Mouse (Mus musculus): ENCODE results near the gene Vmn1r20.
"Not testable (repeated sequence)": the region's sequence is repeated elsewhere in the genome, so short reads cannot be mapped to it uniquely, and the experiment has no call there.

Gene Vmn1r20

GRCm38 (mm10) chr6:57428630-57429029, at the start of gene Vmn1r20:
Gene Vmn1r20 (plus strand): TSS chr6:57428930.
- DNase-seq = no peak

- no peak for DNase-seq
Measured at GRCm38 (mm10) chr6:57395683-57396082, 33.0 kb upstream of the Vmn1r20 start, which contains the start of gene Vmn1r18. Gene Vmn1r18 (minus strand): TSS chr6:57395783.

GRCm38 (mm10) chr6:57403480-57403879, 25.2 kb upstream of the Vmn1r20 start, which contains the start of gene Vmn1r19:
Gene Vmn1r19 (plus strand): TSS chr6:57403780.
- DNase-seq = not testable (repeated sequence)

- no peak for DNase-seq
Measured at GRCm38 (mm10) chr6:57431196-57431595, 2.5 kb downstream of the Vmn1r20 start.

GRCm38 (mm10) chr6:57468161-57468560, 39.4 kb downstream of the Vmn1r20 start:
- not testable (repeated sequence) for DNase-seq
